Mouse (Mus musculus) kidney, adult 2 months (tissue): ENCODE measurements around the gene Tmem86a.

Experiments
- CTCF ChIP-seq: fragments of 200-500 bp; conservative IDR thresholded peaks from 2 replicates; pipeline ENCODE4 v1.5.1; 2011; ENCODE audit warnings: low read depth, mild to moderate bottlenecking, control low read depth, low read length, moderate library complexity, mixed read lengths; ENCODE audit not compliant: insufficient read depth, insufficient read length
- POLR2A ChIP-seq: fragments of 200-500 bp; IDR thresholded peaks from one replicate; pipeline ENCODE4 v1.6.1; 2011; ENCODE audit warnings: low read depth, low read length, control low read depth

DNA sequence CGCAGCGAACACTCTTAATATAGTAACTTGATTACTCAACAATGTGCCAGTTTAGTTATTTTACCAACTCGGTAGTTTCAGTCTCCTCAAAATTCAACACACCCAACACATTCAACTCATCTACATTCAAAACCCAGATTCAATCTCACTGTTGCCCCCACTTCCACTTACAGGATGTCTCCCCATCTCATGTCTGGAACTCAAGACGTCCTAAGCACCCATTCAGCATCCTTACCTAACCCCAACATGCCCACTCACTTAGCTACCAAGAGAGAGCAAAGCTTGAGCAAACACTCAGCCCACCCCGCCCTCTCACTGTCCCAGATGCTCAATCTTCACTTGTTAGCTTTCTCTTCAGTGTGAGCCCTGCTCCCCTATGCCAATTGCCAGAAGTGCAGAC lies 11.2 kb downstream of the Tmem86a start:
- TF ChIP-seq POLR2A = no peak
- no peak for TF ChIP-seq CTCF
